Mouse (Mus musculus) MN1 (cell line): Measurements from ENCODE around the gene Erlin1.

Source experiments
- DNase-seq: peaks from one replicate; pipeline ENCODE4 v3.0.0-alpha.2; 2016; ENCODE audit warnings: low spot score

Erlin1 gene

GRCm38 (mm10) chr19:43998802-43999527 lies 70.6 kb downstream of the Erlin1 start:
- DNase-seq: no peak

- no peak for DNase-seq
Observed at GRCm38 (mm10) chr19:43998101-43998500, 71.5 kb downstream of the Erlin1 start.

GRCm38 (mm10) chr19:43995427-43995826 lies 74.2 kb downstream of the Erlin1 start:
- no peak for DNase-seq

- DNase-seq: no peak
Observed at GRCm38 (mm10) chr19:43992464-43992863, 77.1 kb downstream of the Erlin1 start.

GRCm38 (mm10) chr19:43990362-43990761 lies 79.2 kb downstream of the Erlin1 start:
- no peak for DNase-seq

- no peak for DNase-seq
Observed at GRCm38 (mm10) chr19:43986069-43986794, 83.4 kb downstream of the Erlin1 start, which contains the start of gene Cpn1. Cpn1 (minus strand) TSS chr19:43986556.
